Mouse (Mus musculus) CH12.LX (cell line): Measurements from ENCODE around the gene Ptbp3. TPM values are rescaled to one million over a fixed set of nuclear protein-coding genes. Genes with fewer than 3 reads are reported as not detected.
"Not testable (repeated sequence)": the region's sequence is repeated elsewhere in the genome, so short reads cannot be mapped to it uniquely, and the experiment has no call there.

Experiments
- DNase-seq: peaks from one replicate; pipeline ENCODE4 v3.0.0-alpha.2; 2013; ENCODE audit errors: extremely low read depth
- H3K27ac ChIP-seq: 2 replicates; pipeline ENCODE4 v1.5.1; 2012; ENCODE audit warnings: low read depth, mild to moderate bottlenecking, control low read depth, moderate library complexity; ENCODE audit not compliant: insufficient read depth
- H3K27me3 ChIP-seq: replicated peaks from 2 replicates; pipeline ENCODE3; 2012; ENCODE audit warnings: inconsistent platforms
- H3K36me3 ChIP-seq, 2 experiments: replicated peaks in 1 of 2; 2 replicates each; pipeline versions ENCODE3 to v1.6.1; 2012; ENCODE audit warnings: inconsistent platforms in 1 of 2, low read length in 1 of 2, mild to moderate bottlenecking in 1 of 2, mixed read lengths in 1 of 2, moderate library complexity in 1 of 2; ENCODE audit not compliant: control insufficient read depth in 1 of 2, insufficient read depth in 1 of 2
- H3K4me1 ChIP-seq, 2 experiments: 2 replicates each; pipeline ENCODE4 v1.6.1; 2012; ENCODE audit warnings: inconsistent platforms in 1 of 2, moderate library complexity in 1 of 2; ENCODE audit not compliant: insufficient read depth in 2 of 2, control insufficient read depth in 1 of 2
- H3K4me2 ChIP-seq: 2 replicates; pipeline ENCODE4 v1.6.1; 2012; ENCODE audit warnings: low read depth, mild to moderate bottlenecking, control low read depth; ENCODE audit not compliant: poor library complexity, insufficient read depth, severe bottlenecking
- H3K4me3 ChIP-seq, 3 experiments: fragments of 150-350 bp in 1 of 3; sonication (generic) in 1 of 3; replicated peaks in 1 of 3; 2 replicates each; pipeline versions ENCODE3 to v1.5.1; 2011 to 2012; ENCODE audit warnings: low read depth in 2 of 3, low read length in 2 of 3, mild to moderate bottlenecking in 2 of 3, moderate library complexity in 2 of 3, control low read depth in 1 of 3, improper control_type of control experiment in 1 of 3, inconsistent platforms in 1 of 3, mixed read lengths in 1 of 3; ENCODE audit not compliant: poor library complexity in 1 of 3
- H3K79me2 ChIP-seq: replicated peaks from 2 replicates; pipeline ENCODE4 v1.6.1; 2012; ENCODE audit warnings: mild to moderate bottlenecking, moderate library complexity; ENCODE audit not compliant: control insufficient read depth, poor library complexity, insufficient read depth, severe bottlenecking; ENCODE audit errors: extremely low read depth
- H3K9ac ChIP-seq: 2 replicates; pipeline ENCODE4 v1.6.1; 2012; ENCODE audit warnings: low read depth, mild to moderate bottlenecking, control low read depth, moderate library complexity; ENCODE audit not compliant: insufficient read depth
- H3K9me3 ChIP-seq: replicated peaks from 2 replicates; pipeline ENCODE3; 2012; ENCODE audit warnings: low read length, inconsistent platforms, mixed read lengths
- CHD1 ChIP-seq: IDR thresholded peaks from 2 replicates; pipeline ENCODE4 v1.6.1; 2012; ENCODE audit warnings: low read depth, low read length, improper control_type of control experiment, inconsistent platforms
- CTCF ChIP-seq, 2 experiments: IDR thresholded peaks in 1 of 2; conservative IDR thresholded peaks in 1 of 2; 2 replicates each; pipeline ENCODE4 v1.5.1; 2011 to 2012; ENCODE audit warnings: low read depth in 2 of 2, low read length in 2 of 2, improper control_type of control experiment in 1 of 2, inconsistent platforms in 1 of 2, mild to moderate bottlenecking in 1 of 2, moderate library complexity in 1 of 2
- ELF1 ChIP-seq: IDR thresholded peaks from 2 replicates; pipeline ENCODE4 v1.6.1; 2014; ENCODE audit warnings: low read depth, mild to moderate bottlenecking, inconsistent platforms, low read length, improper control_type of control experiment
- ETS1 ChIP-seq: conservative IDR thresholded peaks from 2 replicates; pipeline ENCODE4 v1.6.1; 2012; ENCODE audit warnings: low read depth, mild to moderate bottlenecking, inconsistent platforms, low read length, improper control_type of control experiment, moderate library complexity
- GABPA ChIP-seq: IDR thresholded peaks from 2 replicates; pipeline ENCODE4 v1.6.1; 2012; ENCODE audit warnings: low read depth, low read length, improper control_type of control experiment, inconsistent platforms; ENCODE audit not compliant: insufficient replicate concordance
- JUN ChIP-seq: IDR thresholded peaks from 2 replicates; pipeline ENCODE4 v1.6.1; 2011; ENCODE audit warnings: low read depth, mild to moderate bottlenecking, low read length, improper control_type of control experiment, moderate library complexity; ENCODE audit not compliant: insufficient read depth
- JUND ChIP-seq: conservative IDR thresholded peaks from 2 replicates; pipeline ENCODE4 v1.6.1; 2011; ENCODE audit warnings: low read depth, low read length, improper control_type of control experiment
- MAFK ChIP-seq: IDR thresholded peaks from 2 replicates; pipeline ENCODE4 v1.6.1; 2011; ENCODE audit warnings: low read length, improper control_type of control experiment; ENCODE audit not compliant: insufficient replicate concordance
- MAX ChIP-seq: IDR thresholded peaks from 2 replicates; pipeline ENCODE4 v1.6.1; 2011; ENCODE audit warnings: low read length, improper control_type of control experiment
- MAZ ChIP-seq: IDR thresholded peaks from 2 replicates; pipeline ENCODE4 v1.6.1; 2012; ENCODE audit warnings: low read depth, mild to moderate bottlenecking, inconsistent platforms, low read length, improper control_type of control experiment, moderate library complexity
- MXI1 ChIP-seq: IDR thresholded peaks from 2 replicates; pipeline ENCODE4 v1.6.1; 2011; ENCODE audit warnings: mild to moderate bottlenecking, low read depth, low read length, improper control_type of control experiment
- PAX5 ChIP-seq: IDR thresholded peaks from 2 replicates; pipeline ENCODE4 v1.6.1; 2012; ENCODE audit warnings: low read length, inconsistent platforms, mixed read lengths
- POLR2A ChIP-seq: IDR thresholded peaks from 2 replicates; pipeline ENCODE4 v1.6.1; 2011; ENCODE audit warnings: low read depth, mild to moderate bottlenecking, improper control_type of control experiment, low read length
- POLR2AphosphoS2 ChIP-seq: IDR thresholded peaks from 2 replicates; pipeline ENCODE4 v1.6.1; 2011; ENCODE audit warnings: low read depth, low read length, improper control_type of control experiment
- RAD21 ChIP-seq: IDR thresholded peaks from 2 replicates; pipeline ENCODE4 v1.6.1; 2011; ENCODE audit warnings: low read depth, mild to moderate bottlenecking, low read length, improper control_type of control experiment, moderate library complexity
- SIN3A ChIP-seq: IDR thresholded peaks from 2 replicates; pipeline ENCODE4 v1.6.1; 2012; ENCODE audit warnings: low read length, improper control_type of control experiment, inconsistent platforms
- TBP ChIP-seq: conservative IDR thresholded peaks from 2 replicates; pipeline ENCODE4 v1.6.1; 2011; ENCODE audit warnings: low read depth, low read length, improper control_type of control experiment
- UBTF ChIP-seq: IDR thresholded peaks from 2 replicates; pipeline ENCODE4 v1.6.1; 2012; ENCODE audit warnings: low read depth, mild to moderate bottlenecking, inconsistent platforms, low read length, improper control_type of control experiment, moderate library complexity
- USF1 ChIP-seq: IDR thresholded peaks from 2 replicates; pipeline ENCODE4 v1.6.1; 2014; ENCODE audit warnings: low read depth, mild to moderate bottlenecking, inconsistent platforms, low read length, improper control_type of control experiment
- ZKSCAN1 ChIP-seq: IDR thresholded peaks from 2 replicates; pipeline ENCODE4 v1.6.1; 2012; ENCODE audit warnings: low read depth, inconsistent platforms, low read length, improper control_type of control experiment, borderline replicate concordance
- ZMIZ1 ChIP-seq: IDR thresholded peaks from 2 replicates; pipeline ENCODE4 v1.6.1; 2012; ENCODE audit warnings: low read depth, mild to moderate bottlenecking, inconsistent platforms, low read length, improper control_type of control experiment
- dilution Hi-C: fragments of 300-500 bp; cut with MboI; formaldehyde crosslinking; loops from 2 replicates; pipeline ENCODE4 v1.14.3; 2020; ENCODE audit warnings: low sequenced_read_pairs; ENCODE audit not compliant: extremely low pct_unique_long_range_greater_than_20kb, extremely low pct_ligation_motif_present
- in situ Hi-C: fragments of 300-500 bp; cut with MboI; formaldehyde crosslinking; loops from 3 replicates; pipeline ENCODE4 v1.14.3; 2019; ENCODE audit warnings: low sequenced_read_pairs, low pct_ligation_motif_present, low pct_unique_long_range_greater_than_20kb, mixed read lengths
- polyA plus RNA-seq: library from polyadenylated mRNA; unstranded; fragments of >175 nt; gene quantifications from 2 replicates; pipeline ENCODE4 v1.2.1, GENCODE M21; 2012; ENCODE audit warnings: low read depth; ENCODE audit not compliant: insufficient read length
- total RNA-seq, 2 experiments: library from RNA; depleted of rRNA; stranded (reverse); fragments of 300-350 nt in 1 of 2; fragments of >200 nt in 1 of 2; gene quantifications; 2 replicates each; pipeline ENCODE4 v1.2.3; 2012 to 2014

Ptbp3 gene
- total and polyA plus RNA-seq, 3 experiments, result 45.2 to 81.4 (median 48.1) TPM

- H3K9me3 ChIP-seq, result no peaks in the 10 kb centered on the region
- TF ChIP-seq ETS1 (no peak), ZMIZ1 (no peak), CTCF (conservative IDR thresholded peaks at IDR 0.05 in 1 of 2, IDR thresholded peaks at IDR 0.05 in 1 of 2; ENCODE audit: low read depth in 2 of 2, low read length in 2 of 2) (no peak), CHD1 (no peak), MAX (no peak), ZKSCAN1 (no peak), JUN (no peak), TBP (no peak), MXI1 (no peak), USF1 (no peak), POLR2A (no peak), POLR2AphosphoS2 (no peak), JUND (no peak), GABPA (no peak)
- TF ChIP-seq, all 38 proteins: peak for 0
- Histone ChIP-seq H3K4me3 (no peak overlapping the region), H3K4me1 (peaks cover 0 to 13% of the 10 kb centered on the region in 2 experiments; a peak in 2 of 4 replicates), H3K36me3 (no peaks in the 10 kb centered on the region), H3K79me2 (no peaks in the 10 kb centered on the region), H3K9ac (no peak overlapping the region), H3K4me2 (no peak overlapping the region), H3K27ac (no peak overlapping the region), H3K27me3 (no peaks in the 10 kb centered on the region)
- in situ Hi-C loops, result no loop called here
- dilution Hi-C loops, result no loop called here
- no peak for DNase-seq
These were observed 11.0 kb upstream of the Ptbp3 start for GRCm38 (mm10) chr4:59560141-59560540.

DNA sequence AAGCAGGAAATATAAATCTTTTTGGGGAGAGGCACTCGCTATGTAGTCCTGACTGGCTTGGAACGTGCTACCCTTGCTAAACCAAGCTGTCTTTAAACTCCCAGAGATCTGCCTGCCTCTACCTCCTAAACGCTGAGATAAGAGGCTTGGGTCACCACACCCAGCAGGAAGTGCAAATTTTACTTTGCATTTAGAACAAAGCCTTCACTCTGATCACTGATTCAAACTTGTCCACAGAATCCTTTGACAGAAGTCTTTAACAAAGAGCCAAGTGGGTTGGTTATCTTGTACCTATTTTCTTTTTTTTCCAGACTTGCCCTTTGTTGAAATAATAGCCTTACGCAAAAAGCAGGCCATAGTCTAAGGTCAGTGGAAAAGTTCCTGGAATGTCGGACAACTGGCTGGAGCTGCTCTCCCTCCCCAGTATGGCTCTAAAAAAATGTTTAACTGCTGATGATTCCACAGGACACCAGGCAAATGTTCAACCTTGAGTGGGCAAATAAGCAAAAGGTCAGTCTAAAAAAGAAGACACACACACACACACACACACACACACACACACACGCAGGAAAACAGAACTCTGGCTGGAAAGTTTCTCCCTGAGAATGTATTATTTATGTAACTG lies 9.0 kb upstream of the Ptbp3 start:
- H3K9ac ChIP-seq, result no peak overlapping the region
- H3K4me3 ChIP-seq, result no peak overlapping the region
- H3K27ac ChIP-seq, result no peak overlapping the region
- no peaks in the 10 kb centered on the region for H3K36me3 ChIP-seq
- H3K4me1 ChIP-seq, result 0 out of 4 replicates have a peak, but pooled peaks cover 0 to 4% of the 10 kb centered on the region in 2 experiments
- no peaks in the 10 kb centered on the region for H3K27me3 ChIP-seq
- no peaks in the 10 kb centered on the region for H3K9me3 ChIP-seq
- no peak overlapping the region for H3K4me2 ChIP-seq
- in situ Hi-C loops, result no loop called here
- dilution Hi-C loops, result no loop called here
- DNase-seq, result no peak
- H3K79me2 ChIP-seq, result no peaks in the 10 kb centered on the region
- TF ChIP-seq GABPA (no peak), ELF1 (no peak), MAX (no peak), UBTF (no peak), RAD21 (no peak), MAZ (no peak), POLR2A (no peak), MAFK (no peak), SIN3A (no peak), PAX5 (no peak)

DNA sequence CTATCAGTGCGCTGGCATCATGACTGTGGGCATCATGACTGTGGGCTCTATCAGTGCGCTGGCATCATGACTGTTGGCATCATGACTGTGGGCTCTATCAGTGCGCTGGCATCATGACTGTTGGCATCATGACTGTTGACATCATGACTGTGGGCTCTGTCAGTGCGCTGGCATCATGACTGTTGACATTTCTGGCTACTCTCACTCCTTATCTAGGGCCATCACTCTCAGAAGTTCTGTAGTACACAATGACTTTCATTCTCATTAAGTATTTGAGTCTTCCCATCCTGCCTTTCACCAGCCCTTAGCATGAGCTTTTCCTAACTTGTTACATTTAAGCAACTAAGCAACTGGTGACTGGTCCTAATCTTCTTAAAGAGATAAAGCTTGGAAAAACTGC lies 8.2 kb upstream of the Ptbp3 start:
- H3K27ac ChIP-seq, dilution Hi-C loops, H3K9ac ChIP-seq, H3K36me3 ChIP-seq, H3K4me2 ChIP-seq, DNase-seq, H3K27me3 ChIP-seq, in situ Hi-C loops, H3K4me1 ChIP-seq, H3K4me3 ChIP-seq, H3K79me2 ChIP-seq, H3K9me3 ChIP-seq: not testable (repeated sequence)
